Mouse (Mus musculus) hindlimb bud, embryonic 11.5 days (tissue): Measurements from ENCODE around the gene B3glct.

Experiments
- DNase-seq: peaks from one replicate; pipeline ENCODE4 v3.0.0-alpha.2; 2012; ENCODE audit warnings: low read depth, low spot score; ENCODE audit errors: extremely low spot score

The B3glct gene

GRCm38 (mm10) chr5:149745079-149745478 lies 67.0 kb downstream of the B3glct start:
- no peak for DNase-seq

- DNase-seq, result no peak
Observed at GRCm38 (mm10) chr5:149748640-149749580, 70.9 kb downstream of the B3glct start.

- DNase-seq, result no peak
Observed at GRCm38 (mm10) chr5:149751861-149752260, 73.8 kb downstream of the B3glct start.

- DNase-seq, result no peak
Observed at GRCm38 (mm10) chr5:149753073-149753472, 75.0 kb downstream of the B3glct start.

GRCm38 (mm10) chr5:149767116-149767515 lies 89.1 kb downstream of the B3glct start:
- peak; percentile 10 for DNase-seq

GRCm38 (mm10) chr5:149767651-149768301 lies 89.7 kb downstream of the B3glct start:
- peak; percentile 58 for DNase-seq

GRCm38 (mm10) chr5:149769666-149770065 lies 91.6 kb downstream of the B3glct start:
- no peak for DNase-seq

- no peak for DNase-seq
Observed at GRCm38 (mm10) chr5:149776038-149776437, 98.0 kb downstream of the B3glct start.

- DNase-seq, result no peak
Observed at GRCm38 (mm10) chr5:149779740-149780139, 101.7 kb downstream of the B3glct start.

GRCm38 (mm10) chr5:149780411-149780810 lies 102.4 kb downstream of the B3glct start:
- no peak for DNase-seq

- DNase-seq, result no peak
Observed at GRCm38 (mm10) chr5:149790087-149790486, 112.1 kb downstream of the B3glct start.

- DNase-seq, result no peak
Observed at GRCm38 (mm10) chr5:149810071-149810470, 132.0 kb downstream of the B3glct start.

- no peak for DNase-seq
Observed at GRCm38 (mm10) chr5:149811835-149812234, 133.8 kb downstream of the B3glct start.
